Comparison of ENCODE assay signal across 9 mouse cellular contexts in the genomic region with DNA sequence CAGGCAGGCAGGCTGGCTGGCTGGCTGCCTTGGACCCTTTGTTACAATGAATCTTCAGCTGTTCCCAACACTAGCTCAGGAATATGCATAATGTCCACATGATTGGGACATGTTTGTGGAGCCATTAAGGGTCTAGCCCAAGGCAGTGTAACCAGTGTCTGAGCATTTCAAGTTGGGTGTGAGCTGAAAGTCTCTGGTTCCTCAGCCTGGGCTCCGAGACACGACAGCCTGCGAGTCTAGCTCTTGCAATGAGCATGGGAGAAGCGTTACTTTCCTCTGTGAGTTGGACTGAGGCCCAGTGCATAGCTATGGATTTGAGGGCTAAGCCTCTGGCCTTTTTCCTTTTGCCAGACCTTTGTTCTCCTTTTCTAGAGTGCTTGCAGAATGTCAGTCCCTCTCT. TPM values are rescaled to one million over a fixed set of nuclear protein-coding genes. Genes with fewer than 3 reads are reported as not detected.
DNase-seq lines count a peak whose midpoint lies in the region; TF ChIP-seq lines count a peak whose summit lies in the region.
"Had no signal": no experiment of that assay in that cellular context is flagged by ENCODE, and none has a peak within 500 bp of the region (broad histone marks: within the 10 kb centered on the region; RNA-seq: fewer than 3 reads in every experiment).

No protein-coding gene starts in this region.

- no peak for TF ChIP-seq POLR2A in testis, adult 2 months (IDR thresholded peaks at IDR 0.05; ENCODE audit: control insufficient read depth, low read depth, low read length)

- H3K4me1 ChIP-seq in heart, embryonic 10.5 days = peaks cover 55% of the 10 kb centered on the region
- peaks cover 6% of the 10 kb centered on the region for H3K4me1 ChIP-seq in testis, adult 2 months (ENCODE audit: control insufficient read depth, insufficient read depth, low read length)
- peaks cover 26% of the 10 kb centered on the region for H3K4me1 ChIP-seq in limb, embryonic 10.5 days

- H3K36me3 ChIP-seq in heart, embryonic 10.5 days = peaks cover 10% of the 10 kb centered on the region; the same call in 1 of the 2 replicates
- H3K36me3 ChIP-seq in testis, adult 2 months (ENCODE audit: control insufficient read depth, insufficient read depth, low read length) = no peaks in the 10 kb centered on the region
- no peaks in the 10 kb centered on the region for H3K36me3 ChIP-seq in limb, embryonic 10.5 days

- 68% methylated on average over 4 of the region's 4 CpGs for WGBS in heart, embryonic 10.5 days
- WGBS in limb, embryonic 10.5 days = 80% methylated on average over 4 of the region's 4 CpGs

- H3K4me3 ChIP-seq in heart, embryonic 10.5 days = no peak overlapping the region
- H3K4me3 ChIP-seq in testis, adult 2 months (ENCODE audit: control insufficient read depth, low read depth, low read length) = no peak overlapping the region
- no peak overlapping the region for H3K4me3 ChIP-seq in limb, embryonic 10.5 days

- H3K9me3 ChIP-seq in heart, embryonic 10.5 days = no peaks in the 10 kb centered on the region
- no peaks in the 10 kb centered on the region for H3K9me3 ChIP-seq in limb, embryonic 10.5 days (replicated peaks)

- no peak for TF ChIP-seq CTCF in testis, adult 2 months (IDR thresholded peaks at IDR 0.05; ENCODE audit: control insufficient read depth, insufficient read depth, insufficient replicate concordance, low read depth, low read length)

- peak overlapping the region; percentile 81 for H3K27ac ChIP-seq in heart, embryonic 10.5 days
- peak overlapping the region; percentile 57 for H3K27ac ChIP-seq in testis, adult 2 months (ENCODE audit: control insufficient read depth, insufficient read depth, low read depth, low read length)
- peak overlapping the region; percentile 69 for H3K27ac ChIP-seq in limb, embryonic 10.5 days

- H3K27me3 ChIP-seq in heart, embryonic 10.5 days (ENCODE audit: insufficient read depth, poor library complexity, severe bottlenecking) = no peaks in the 10 kb centered on the region
- no peaks in the 10 kb centered on the region for H3K27me3 ChIP-seq in testis, adult 2 months (ENCODE audit: control insufficient read depth, insufficient read depth, low read length)
- H3K27me3 ChIP-seq in limb, embryonic 10.5 days (ENCODE audit: low read depth, poor library complexity, severe bottlenecking) = no peaks in the 10 kb centered on the region

- intact Hi-C loops in heart, postnatal 10 days (cut with DNase I) = no loop called here

- no peak for DNase-seq in heart, embryonic 10.5 days (ENCODE audit: low spot score)
- no peak for DNase-seq in heart, postnatal 10 days
- no peak for DNase-seq in testis, postnatal 10 days (ENCODE audit: low spot score)
- DNase-seq in limb, embryonic 10.5 days (ENCODE audit: low spot score) = no peak
- DNase-seq in spleen, postnatal 36 days (ENCODE audit: low spot score in 2 of 2) = no peak
- DNase-seq in adrenal gland, adult 2 months = no peak
- no peak for DNase-seq in urinary bladder, postnatal 10 days (ENCODE audit: low spot score)
- DNase-seq: cerebellum, postnatal 14 days had no signal

RNA-seq across cellular contexts. Expression of gene Itpr1, which starts 35.6 kb away (rescaled TPM):
- 14.6 and 19.4 TPM in 2 replicates for polyA plus RNA-seq in heart, embryonic 10.5 days (2016; fragmentation: Nextera tagmentation; extraction: Ambion mirVana)
- total RNA-seq in heart, postnatal 10 days (2021) = 10 to 100 TPM; 66.2 TPM
- 7.3 and 7.6 TPM in 2 replicates for polyA plus RNA-seq in testis, adult 2 months (2012; rRNA removed)
- 8.2 and 9.8 TPM in 2 replicates for polyA plus RNA-seq in limb, embryonic 10.5 days (2016; fragmentation: Nextera tagmentation; extraction: Ambion mirVana)
- total RNA-seq in adrenal gland, adult 2 months (2021) = 100 to 1,000 TPM; 120 to 176 TPM
- polyA plus RNA-seq in adrenal gland, adult 2 months (2012; rRNA removed) = 13.2 and 23.0 TPM in 2 replicates
